Mouse (Mus musculus) neural tube, embryonic 13.5 days (tissue): Measurements from ENCODE around the gene Gm17428. TPM values are rescaled to one million over a fixed set of nuclear protein-coding genes. Genes with fewer than 3 reads are reported as not detected.
"Not testable (repeated sequence)": the region's sequence is repeated elsewhere in the genome, so short reads cannot be mapped to it uniquely, and the experiment has no call there.

Experiments
- ATAC-seq: fragments of 200-750 bp; cut with Nextera tagmentation; 2 replicates; pipeline ENCODE4 v1.8.0; 2017; ENCODE audit warnings: low read depth, mild to moderate bottlenecking, moderate TSS enrichment, moderate library complexity
- H3K27ac ChIP-seq: fragments of 300-500 bp; sonication (generic); replicated peaks from 2 replicates; pipeline ENCODE4 v1.5.1; 2015; ENCODE audit warnings: moderate library complexity, mild to moderate bottlenecking, inconsistent platforms
- H3K27me3 ChIP-seq: fragments of 300-500 bp; sonication (generic); 2 replicates; pipeline ENCODE4 v1.6.1; 2015; ENCODE audit warnings: mild to moderate bottlenecking, inconsistent platforms
- H3K36me3 ChIP-seq: fragments of 300-500 bp; sonication (generic); 2 replicates; pipeline ENCODE4 v1.6.1; 2015; ENCODE audit warnings: mild to moderate bottlenecking, inconsistent platforms
- H3K4me1 ChIP-seq: fragments of 300-500 bp; sonication (generic); replicated peaks from 2 replicates; pipeline ENCODE4 v1.6.1; 2015; ENCODE audit warnings: inconsistent platforms
- H3K4me2 ChIP-seq: fragments of 300-500 bp; sonication (generic); 2 replicates; pipeline ENCODE4 v1.6.1; 2015; ENCODE audit warnings: inconsistent platforms, mild to moderate bottlenecking, moderate library complexity
- H3K4me3 ChIP-seq: fragments of 300-500 bp; sonication (generic); 2 replicates; pipeline ENCODE4 v1.5.1; 2015; ENCODE audit warnings: mild to moderate bottlenecking, inconsistent platforms
- H3K9ac ChIP-seq: fragments of 300-500 bp; sonication (generic); 2 replicates; pipeline ENCODE4 v1.6.1; 2015; ENCODE audit warnings: moderate library complexity, mild to moderate bottlenecking, inconsistent platforms
- H3K9me3 ChIP-seq: fragments of 300-500 bp; sonication (generic); 2 replicates; pipeline ENCODE4 v1.6.1; 2016; ENCODE audit warnings: inconsistent platforms
- WGBS: fragments of 180-500 bp; shearing (Covaris S2); methylation state at CpG from one replicate; pipeline ENCODE4 v1.1.7; 2015; 5-methylcytosine and 5-hydroxymethylcytosine counted together
- polyA plus RNA-seq: library from polyadenylated mRNA; unstranded; fragments of >200 nt; fragmentation: Nextera tagmentation; extraction: Ambion mirVana; gene quantifications from 2 replicates; pipeline ENCODE4 v1.2.1, GENCODE M21; 2015

Gm17428 gene
- polyA plus RNA-seq, 1 experiment from 2014 or later, result not detected

DNA sequence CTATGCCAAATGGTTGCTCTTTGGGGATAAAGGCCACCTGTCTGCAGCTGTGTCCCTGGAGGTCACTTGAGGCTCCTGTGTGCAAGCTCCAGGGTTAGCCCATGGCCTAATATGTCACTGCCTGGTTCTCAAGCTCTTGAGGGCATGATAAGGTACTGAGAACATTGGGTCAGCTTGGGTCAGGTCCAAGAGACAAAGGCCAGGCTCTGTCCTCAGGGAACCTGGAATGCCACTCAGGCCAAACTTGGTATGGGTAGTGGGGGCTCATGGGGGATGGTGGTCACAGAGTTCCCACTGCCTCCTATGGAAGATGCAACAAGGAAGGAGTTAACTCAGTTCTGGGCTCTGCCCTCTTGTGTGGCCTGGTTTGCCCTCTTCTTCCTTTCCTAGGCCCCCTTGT is 8.4 kb upstream of the Gm17428 start:
- Histone ChIP-seq H3K4me1 (peaks cover 6% of the 10 kb centered on the region; the same call in 1 of the 2 replicates), H3K27ac (no peak overlapping the region), H3K9me3 (no peaks in the 10 kb centered on the region), H3K36me3 (no peaks in the 10 kb centered on the region), H3K4me3 (no peak overlapping the region), H3K27me3 (no peaks in the 10 kb centered on the region), H3K4me2 (no peak overlapping the region), H3K9ac (no peak overlapping the region)
- no peak for ATAC-seq

DNA sequence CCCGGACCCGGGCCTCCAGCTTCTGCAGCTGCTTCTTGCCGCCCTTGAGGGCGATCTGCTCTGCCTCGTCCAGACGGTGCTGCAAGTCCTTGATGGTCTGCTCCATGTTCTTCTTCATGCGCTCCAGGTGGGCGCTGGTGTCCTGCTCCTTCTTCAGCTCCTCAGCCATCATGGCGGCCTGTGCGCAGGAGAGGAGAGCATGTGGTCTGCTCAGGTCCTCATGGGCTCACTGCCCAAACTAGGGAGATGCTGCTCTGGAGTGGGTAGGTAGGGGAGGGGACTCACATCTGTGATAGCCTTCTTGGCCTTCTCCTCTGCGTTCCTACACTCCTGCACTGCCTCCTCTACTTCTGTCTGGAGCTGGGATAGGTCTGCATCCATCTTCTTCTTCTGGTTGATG is 3.9 kb upstream of the Gm17428 start:
- H3K4me2 ChIP-seq, H3K9ac ChIP-seq, H3K27me3 ChIP-seq, H3K36me3 ChIP-seq, H3K4me3 ChIP-seq, H3K9me3 ChIP-seq, H3K27ac ChIP-seq, ATAC-seq: not testable (repeated sequence)
- peaks cover 15% of the 10 kb centered on the region for H3K4me1 ChIP-seq
- 90% methylated on average over 7 of the region's 11 CpGs for WGBS

DNA sequence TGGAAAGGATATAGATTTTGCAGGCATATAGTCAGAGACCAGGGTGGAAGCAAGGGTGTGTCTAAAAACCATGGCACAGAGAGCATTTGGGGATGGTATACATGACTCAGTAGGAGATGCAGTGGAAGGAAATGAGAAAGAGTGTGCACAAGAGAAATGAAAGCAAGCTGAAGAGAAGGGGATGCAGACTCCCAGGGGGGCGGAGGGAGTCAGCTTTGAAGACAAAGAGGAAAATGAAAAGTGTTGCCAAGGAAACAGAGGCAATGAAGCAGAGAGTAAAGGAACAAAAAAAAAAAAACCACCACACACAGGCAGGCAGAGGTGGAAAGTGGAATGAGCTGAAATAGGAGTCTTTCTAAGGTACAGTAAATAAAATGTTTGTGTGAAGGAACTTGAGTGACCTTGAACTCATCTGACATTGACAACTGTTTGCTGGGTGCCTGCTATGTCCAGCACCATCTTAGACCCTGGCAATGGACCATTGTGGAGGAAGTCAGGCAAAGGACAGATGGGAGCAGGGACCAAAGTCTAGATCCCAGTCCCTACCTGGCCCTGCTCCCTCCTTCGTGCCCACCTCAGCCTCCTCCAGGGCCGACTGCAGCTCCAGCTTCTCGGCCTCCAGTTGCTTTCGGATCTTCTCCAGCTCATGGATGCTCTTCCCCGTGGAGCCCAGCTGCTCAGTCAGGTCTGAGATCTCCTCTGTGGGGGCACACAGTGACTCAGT is 2.5 kb upstream of the Gm17428 start:
- peak overlapping the region; percentile 74 for H3K27ac ChIP-seq
- ATAC-seq, result peak; percentile 68; the same call in 1 of the 2 replicates
- 70% methylated on average over 6 of the region's 6 CpGs for WGBS

GRCm38 (mm10) chr14:54978664-54979063 is 1.9 kb downstream of the Gm17428 start:
- 93% methylated on average over 8 of the region's 8 CpGs for WGBS
- no peak for ATAC-seq

More for the DNA sequence above, 2.5 kb upstream of the Gm17428 start:
- H3K27me3 ChIP-seq, result no peaks in the 10 kb centered on the region; the same call in 1 of the 2 replicates
- H3K4me3 ChIP-seq, result no peak overlapping the region
- H3K4me2 ChIP-seq, result no peak overlapping the region
- H3K36me3 ChIP-seq, result no peaks in the 10 kb centered on the region
- no peaks in the 10 kb centered on the region for H3K9me3 ChIP-seq
- H3K9ac ChIP-seq, result no peak overlapping the region
- peaks cover 15% of the 10 kb centered on the region for H3K4me1 ChIP-seq

DNA sequence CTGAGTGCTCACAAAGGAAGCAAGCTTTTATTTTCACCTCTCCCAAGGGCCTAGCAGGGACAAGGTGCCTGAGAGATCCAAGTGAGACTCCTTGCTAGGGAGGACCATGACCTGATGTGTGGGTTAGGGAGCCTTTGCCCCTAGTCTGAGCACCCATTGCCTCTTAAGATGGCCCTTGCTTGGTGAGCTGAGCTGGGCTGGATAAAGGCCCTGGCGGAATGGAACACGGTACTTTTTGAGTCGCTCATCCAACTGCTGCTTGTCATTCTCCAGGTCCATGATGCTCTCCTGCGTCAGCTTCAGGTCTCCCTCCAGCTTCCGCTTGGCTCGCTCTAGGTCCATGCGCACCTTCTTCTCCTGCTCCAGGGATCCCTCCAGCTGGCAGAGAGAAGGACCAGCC is 5.2 kb downstream of the Gm17428 start:
- Histone ChIP-seq H3K36me3 (no peaks in the 10 kb centered on the region), H3K4me3 (no peak overlapping the region), H3K4me2 (no peak overlapping the region), H3K27me3 (no peaks in the 10 kb centered on the region; the same call in 1 of the 2 replicates), H3K9me3 (no peaks in the 10 kb centered on the region), H3K27ac (no peak overlapping the region), H3K4me1 (no peaks in the 10 kb centered on the region), H3K9ac (no peak overlapping the region)
- no peak for ATAC-seq
- 96% methylated on average over 7 of the region's 7 CpGs for WGBS

More at GRCm38 (mm10) chr14:54978664-54979063, 1.9 kb downstream of the Gm17428 start:
- no peak overlapping the region for H3K4me3 ChIP-seq
- no peak overlapping the region for H3K27ac ChIP-seq
- H3K9ac ChIP-seq, result no peak overlapping the region
- no peaks in the 10 kb centered on the region; the same call in 1 of the 2 replicates for H3K27me3 ChIP-seq
- H3K4me2 ChIP-seq, result no peak overlapping the region
- peaks cover 11% of the 10 kb centered on the region for H3K4me1 ChIP-seq
- H3K9me3 ChIP-seq, result no peaks in the 10 kb centered on the region
- H3K36me3 ChIP-seq, result no peaks in the 10 kb centered on the region

DNA sequence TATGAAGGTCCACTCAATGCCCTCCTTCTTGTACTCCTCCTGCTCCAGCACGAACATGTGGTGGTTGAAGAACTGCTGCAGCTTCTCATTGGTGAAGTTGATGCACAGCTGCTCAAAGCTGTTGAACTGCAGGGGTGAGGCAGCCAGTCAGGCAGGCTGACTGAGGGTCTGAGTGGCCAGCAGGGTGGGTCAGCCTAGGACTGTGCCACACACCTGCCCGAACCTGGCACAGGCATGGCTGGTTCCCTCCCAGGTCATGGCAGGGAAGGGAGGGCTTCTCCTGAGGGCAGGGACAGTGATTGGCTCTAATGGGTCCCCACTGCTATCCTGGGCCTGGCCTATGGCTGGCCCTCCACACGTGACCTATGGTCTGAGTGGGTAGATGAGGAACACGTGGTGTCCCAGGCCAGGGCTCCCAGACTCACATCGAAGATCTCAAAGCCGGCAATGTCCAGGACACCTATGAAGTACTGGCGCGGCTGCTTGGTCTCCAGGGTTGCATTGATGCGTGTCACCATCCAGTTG is 11.7 kb downstream of the Gm17428 start:
- not testable (repeated sequence) for H3K27me3 ChIP-seq, H3K4me2 ChIP-seq, H3K9me3 ChIP-seq, H3K27ac ChIP-seq, H3K4me3 ChIP-seq, H3K9ac ChIP-seq, H3K4me1 ChIP-seq, ATAC-seq, H3K36me3 ChIP-seq
- WGBS, result 90% methylated on average over 9 of the region's 9 CpGs

GRCm38 (mm10) chr14:54988882-54989281 is 12.1 kb downstream of the Gm17428 start:
- WGBS, result 91% methylated on average over 13 of the region's 13 CpGs
- Histone ChIP-seq H3K9ac (no peak overlapping the region), H3K27me3 (no peaks in the 10 kb centered on the region), H3K4me2 (no peak overlapping the region), H3K4me1 (no peaks in the 10 kb centered on the region), H3K27ac (no peak overlapping the region), H3K4me3 (no peak overlapping the region), H3K9me3 (no peaks in the 10 kb centered on the region), H3K36me3 (no peaks in the 10 kb centered on the region)
- no peak for ATAC-seq

DNA sequence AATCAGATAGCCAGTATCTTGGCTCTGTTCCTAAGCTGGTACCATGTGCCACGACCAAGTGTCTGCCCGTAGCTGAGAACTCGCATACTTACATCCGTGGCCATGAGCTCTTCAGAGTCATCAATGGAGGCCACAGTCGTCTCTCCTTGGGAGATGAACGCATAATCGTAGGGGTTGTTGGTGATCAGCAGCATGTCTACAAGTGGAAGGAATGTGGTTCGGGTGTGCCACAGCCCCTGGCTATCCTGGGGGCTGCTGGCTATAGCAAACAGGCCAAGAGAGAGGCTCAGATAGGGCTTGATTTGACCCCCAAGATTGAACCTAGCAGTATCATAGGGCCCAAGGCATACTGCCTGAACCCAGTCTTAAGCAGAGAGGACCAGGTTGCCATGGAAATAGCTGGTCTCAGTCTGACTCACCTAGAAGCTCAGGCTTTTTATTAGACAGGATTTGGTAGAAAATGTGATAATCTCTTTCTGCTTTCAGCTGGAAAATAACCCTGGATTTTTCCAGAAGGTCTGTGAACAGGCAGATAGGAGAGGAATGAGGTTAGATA is 13.2 kb downstream of the Gm17428 start:
- H3K9ac ChIP-seq, result no peak overlapping the region
- no peak for ATAC-seq
- H3K36me3 ChIP-seq, result no peaks in the 10 kb centered on the region
- WGBS, result 90% methylated on average over 8 of the region's 8 CpGs
- no peaks in the 10 kb centered on the region for H3K9me3 ChIP-seq
- H3K27ac ChIP-seq, result no peak overlapping the region
- peaks cover 8% of the 10 kb centered on the region for H3K4me1 ChIP-seq
- no peak overlapping the region for H3K4me3 ChIP-seq
- H3K4me2 ChIP-seq, result no peak overlapping the region
- no peaks in the 10 kb centered on the region for H3K27me3 ChIP-seq

- H3K4me1 ChIP-seq, result peaks cover 21% of the 10 kb centered on the region
- no peak overlapping the region for H3K9ac ChIP-seq
- H3K4me3 ChIP-seq, result no peak overlapping the region
- no peak overlapping the region for H3K27ac ChIP-seq
- H3K36me3 ChIP-seq, result no peaks in the 10 kb centered on the region
- no peaks in the 10 kb centered on the region for H3K9me3 ChIP-seq
- WGBS, result 92% methylated on average over 10 of the region's 10 CpGs
- no peak for ATAC-seq
- H3K4me2 ChIP-seq, result no peak overlapping the region
- no peaks in the 10 kb centered on the region for H3K27me3 ChIP-seq
These were observed 15.5 kb downstream of the Gm17428 start for GRCm38 (mm10) chr14:54992196-54992595.

GRCm38 (mm10) chr14:54993636-54994035 is 16.9 kb downstream of the Gm17428 start:
- 77% methylated on average over 10 of the region's 10 CpGs for WGBS
- H3K4me2 ChIP-seq, result no peak overlapping the region

DNA sequence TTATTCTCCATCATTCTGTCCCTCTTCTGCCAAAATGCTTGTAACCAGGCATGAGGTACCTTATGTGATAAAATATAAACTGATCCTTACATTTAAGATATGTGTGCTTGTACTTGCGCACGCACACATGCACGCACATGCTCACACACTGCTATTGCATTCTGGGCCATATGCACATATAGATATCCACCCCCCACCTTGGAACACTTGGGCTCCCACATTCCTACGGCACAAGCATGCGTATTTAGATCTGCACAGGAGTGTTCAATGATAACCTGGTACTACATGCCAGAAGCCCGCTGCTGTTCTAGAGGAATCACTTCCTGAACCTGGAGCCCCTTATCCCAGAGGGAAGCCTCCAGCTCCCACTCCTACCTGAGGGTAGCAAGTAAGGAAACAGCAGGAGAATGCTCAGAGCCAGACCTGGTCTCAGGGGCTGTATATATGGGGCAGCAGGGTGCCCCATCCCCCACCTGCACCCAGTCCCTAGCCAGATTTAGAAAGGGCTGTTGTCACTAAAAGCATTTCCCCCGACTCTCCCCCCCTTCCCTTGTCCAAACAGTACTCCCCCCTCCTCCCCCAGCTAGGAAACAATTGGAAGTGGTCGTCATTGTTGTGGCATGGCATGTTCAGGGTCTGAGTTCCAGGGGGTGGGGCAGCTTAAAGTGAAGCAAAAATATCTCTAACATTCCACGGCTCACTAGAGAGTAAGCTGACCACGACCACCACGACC is 17.6 kb downstream of the Gm17428 start, which contains the start of gene Myh7:
Myh7 (minus strand) TSS at position 491 of the 733 bp plus-strand sequence.
- no peak for ATAC-seq
- Histone ChIP-seq H3K36me3 (no peaks in the 10 kb centered on the region), H3K27me3 (no peaks in the 10 kb centered on the region), H3K4me2 (no peak within 1 kb of the TSS), H3K9me3 (no peaks in the 10 kb centered on the region), H3K27ac (peak within 1 kb of the TSS; percentile 70), H3K9ac (no peak within 1 kb of the TSS), H3K4me1 (peaks cover 21% of the 10 kb centered on the region), H3K4me3 (no peak within 1 kb of the TSS)
- WGBS, result 60% methylated on average over 11 of the region's 11 CpGs

More at GRCm38 (mm10) chr14:54993636-54994035, 16.9 kb downstream of the Gm17428 start:
- ATAC-seq, result no peak
- Histone ChIP-seq H3K36me3 (no peaks in the 10 kb centered on the region), H3K27ac (no peak overlapping the region), H3K4me1 (peaks cover 21% of the 10 kb centered on the region), H3K4me3 (no peak overlapping the region), H3K9me3 (no peaks in the 10 kb centered on the region), H3K27me3 (no peaks in the 10 kb centered on the region), H3K9ac (no peak overlapping the region)

GRCm38 (mm10) chr14:54994869-54995186 is 18.1 kb downstream of the Gm17428 start:
- no peak overlapping the region for H3K9ac ChIP-seq
- H3K36me3 ChIP-seq, result no peaks in the 10 kb centered on the region
- peak overlapping the region; percentile 70; the same call in 1 of the 2 replicates for H3K27ac ChIP-seq
- no peaks in the 10 kb centered on the region for H3K27me3 ChIP-seq
- H3K4me1 ChIP-seq, result peaks cover 21% of the 10 kb centered on the region
- ATAC-seq, result peak; percentile 29; the same call in 1 of the 2 replicates
- H3K9me3 ChIP-seq, result no peaks in the 10 kb centered on the region
- no peak overlapping the region for H3K4me2 ChIP-seq
- H3K4me3 ChIP-seq, result no peak overlapping the region
